Mouse (Mus musculus) intestine, embryonic 14.5 days (tissue): ENCODE measurements around the gene D130043K22Rik. TPM values are rescaled to one million over a fixed set of nuclear protein-coding genes. Genes with fewer than 3 reads are reported as not detected.

Experiments used
- ATAC-seq: fragments of 200-750 bp; cut with Nextera tagmentation; replicated peaks from 2 replicates; pipeline ENCODE4 v1.8.0; 2017; ENCODE audit warnings: low read depth, moderate number of reproducible peaks, moderate TSS enrichment, moderate library complexity; ENCODE audit not compliant: low FRiP score, low TSS enrichment
- DNase-seq: peaks from one replicate; pipeline ENCODE4 v3.0.0-alpha.2; 2018; ENCODE audit warnings: low spot score
- H3K27ac ChIP-seq: fragments of 300-500 bp; sonication (generic); 2 replicates; pipeline ENCODE4 v1.5.1; 2014; ENCODE audit warnings: low read depth, mild to moderate bottlenecking, control low read depth
- H3K27me3 ChIP-seq: fragments of 300-500 bp; sonication (generic); replicated peaks from 2 replicates; pipeline ENCODE4 v1.6.1; 2014; ENCODE audit warnings: low read length, control low read depth; ENCODE audit not compliant: control insufficient read depth, insufficient read depth
- H3K36me3 ChIP-seq: fragments of 300-500 bp; sonication (generic); 2 replicates; pipeline ENCODE4 v1.6.1; 2014; ENCODE audit warnings: low read length, control low read depth; ENCODE audit not compliant: control insufficient read depth, insufficient read depth
- H3K4me1 ChIP-seq: fragments of 300-500 bp; sonication (generic); replicated peaks from 2 replicates; pipeline ENCODE4 v1.6.1; 2014; ENCODE audit warnings: low read length, control low read depth, mixed read lengths; ENCODE audit not compliant: control insufficient read depth, insufficient read depth
- H3K4me2 ChIP-seq: fragments of 300-500 bp; sonication (generic); 2 replicates; pipeline ENCODE4 v1.6.1; 2014; ENCODE audit warnings: low read length
- H3K4me3 ChIP-seq: fragments of 300-500 bp; sonication (generic); 2 replicates; pipeline ENCODE4 v1.5.1; 2014; ENCODE audit warnings: low read depth, low read length, control low read depth, mixed read lengths
- H3K9ac ChIP-seq: fragments of 300-500 bp; sonication (generic); 2 replicates; pipeline ENCODE4 v1.6.1; 2014; ENCODE audit warnings: mild to moderate bottlenecking, low read length
- H3K9me3 ChIP-seq: fragments of 300-500 bp; sonication (generic); 2 replicates; pipeline ENCODE4 v1.6.1; 2016; ENCODE audit warnings: low read length, control low read depth; ENCODE audit not compliant: control insufficient read depth
- WGBS: fragments of 180-500 bp; shearing (Covaris S2); extraction: QIAGEN DNeasy Blood & Tissue Kit; methylation state at CpG from one replicate; pipeline ENCODE4 v1.1.7; 2014; 5-methylcytosine and 5-hydroxymethylcytosine counted together
- polyA plus RNA-seq: library from polyadenylated mRNA; unstranded; fragments of >200 nt; fragmentation: Nextera tagmentation; extraction: Ambion mirVana; gene quantifications from 2 replicates; pipeline ENCODE4 v1.2.1, GENCODE M21; 2014

The D130043K22Rik gene
- polyA plus RNA-seq, 1 experiment from 2014 or later: 0.74 TPM

- Histone ChIP-seq H3K36me3 (peaks cover 35% of the 10 kb centered on the region), H3K4me2 (peak overlapping the region; percentile 98), H3K9me3 (no peaks in the 10 kb centered on the region), H3K27ac (no peak overlapping the region), H3K9ac (peak overlapping the region; percentile 94), H3K27me3 (no peaks in the 10 kb centered on the region), H3K4me1 (peaks cover 19% of the 10 kb centered on the region), H3K4me3 (peak overlapping the region; percentile 90)
- 13% methylated on average over 2 of the region's 2 CpGs for WGBS
- no peak for ATAC-seq
- no peak for DNase-seq
Observed at GRCm38 (mm10) chr13:24803196-24803595, 41.7 kb upstream of the D130043K22Rik start.

DNA sequence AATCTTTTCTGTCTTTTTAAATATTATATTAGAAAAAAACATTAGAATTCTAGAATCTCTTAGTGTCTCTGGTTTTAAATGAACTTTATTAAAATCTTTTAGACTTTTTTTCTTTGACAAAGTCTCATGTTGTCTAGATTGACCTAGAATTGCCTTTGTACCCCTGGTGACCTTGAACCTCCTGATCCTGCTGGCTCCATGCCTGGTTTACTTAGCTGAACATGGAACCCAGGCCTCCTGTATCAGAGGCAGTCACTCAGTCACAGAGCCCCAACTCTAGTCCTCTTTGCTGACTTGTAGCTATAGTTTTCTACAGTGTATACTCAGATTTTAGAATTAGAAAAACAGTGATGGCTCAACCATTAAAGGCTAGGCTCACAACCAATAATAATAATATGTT is 38.9 kb upstream of the D130043K22Rik start:
- H3K4me3 ChIP-seq: no peak overlapping the region
- no peaks in the 10 kb centered on the region for H3K27me3 ChIP-seq
- DNase-seq (no peak), ATAC-seq (no peak)
- no peak overlapping the region for H3K9ac ChIP-seq
- H3K4me1 ChIP-seq: peaks cover 13% of the 10 kb centered on the region
- peaks cover 64% of the 10 kb centered on the region for H3K36me3 ChIP-seq
- H3K4me2 ChIP-seq: no peak overlapping the region
- no peaks in the 10 kb centered on the region for H3K9me3 ChIP-seq
- no peak overlapping the region for H3K27ac ChIP-seq

GRCm38 (mm10) chr13:24812521-24812920 is 32.4 kb upstream of the D130043K22Rik start:
- no peak overlapping the region for H3K4me2 ChIP-seq
- 92% methylated on average over 2 of the region's 2 CpGs for WGBS
- H3K27me3 ChIP-seq: no peaks in the 10 kb centered on the region
- no peaks in the 10 kb centered on the region for H3K9me3 ChIP-seq
- peaks cover 79% of the 10 kb centered on the region for H3K36me3 ChIP-seq
- no peak overlapping the region for H3K4me3 ChIP-seq
- DNase-seq (no peak), ATAC-seq (no peak)
- no peak overlapping the region for H3K27ac ChIP-seq
- H3K9ac ChIP-seq: no peak overlapping the region
- H3K4me1 ChIP-seq: no peaks in the 10 kb centered on the region

DNA sequence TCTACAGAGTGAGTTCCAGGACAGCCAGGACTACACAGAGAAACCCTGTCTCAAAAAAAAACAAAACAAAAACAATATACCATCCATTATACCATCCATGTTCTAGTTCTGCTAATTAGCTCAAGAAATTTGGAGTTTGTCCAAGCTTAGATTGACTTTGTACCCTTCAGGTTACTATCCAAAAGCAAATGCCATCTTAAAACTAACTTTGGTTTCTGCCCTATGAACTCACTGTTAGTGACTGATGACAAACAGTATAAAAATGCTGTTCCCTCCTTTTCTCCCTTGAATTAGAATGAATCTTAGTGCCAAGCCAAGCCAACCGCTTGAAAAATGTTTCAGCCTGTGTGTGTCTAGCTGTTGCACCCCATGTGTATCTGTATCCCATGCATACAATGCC is 30.3 kb upstream of the D130043K22Rik start:
- H3K9me3 ChIP-seq: no peaks in the 10 kb centered on the region
- DNase-seq (no peak), ATAC-seq (no peak)
- H3K9ac ChIP-seq: no peak overlapping the region
- peaks cover 66% of the 10 kb centered on the region for H3K36me3 ChIP-seq
- H3K27ac ChIP-seq: no peak overlapping the region
- H3K4me1 ChIP-seq: no peaks in the 10 kb centered on the region
- H3K27me3 ChIP-seq: no peaks in the 10 kb centered on the region
- WGBS: 83% methylated on average over 1 of the region's 1 CpGs
- no peak overlapping the region for H3K4me2 ChIP-seq
- no peak overlapping the region for H3K4me3 ChIP-seq

DNA sequence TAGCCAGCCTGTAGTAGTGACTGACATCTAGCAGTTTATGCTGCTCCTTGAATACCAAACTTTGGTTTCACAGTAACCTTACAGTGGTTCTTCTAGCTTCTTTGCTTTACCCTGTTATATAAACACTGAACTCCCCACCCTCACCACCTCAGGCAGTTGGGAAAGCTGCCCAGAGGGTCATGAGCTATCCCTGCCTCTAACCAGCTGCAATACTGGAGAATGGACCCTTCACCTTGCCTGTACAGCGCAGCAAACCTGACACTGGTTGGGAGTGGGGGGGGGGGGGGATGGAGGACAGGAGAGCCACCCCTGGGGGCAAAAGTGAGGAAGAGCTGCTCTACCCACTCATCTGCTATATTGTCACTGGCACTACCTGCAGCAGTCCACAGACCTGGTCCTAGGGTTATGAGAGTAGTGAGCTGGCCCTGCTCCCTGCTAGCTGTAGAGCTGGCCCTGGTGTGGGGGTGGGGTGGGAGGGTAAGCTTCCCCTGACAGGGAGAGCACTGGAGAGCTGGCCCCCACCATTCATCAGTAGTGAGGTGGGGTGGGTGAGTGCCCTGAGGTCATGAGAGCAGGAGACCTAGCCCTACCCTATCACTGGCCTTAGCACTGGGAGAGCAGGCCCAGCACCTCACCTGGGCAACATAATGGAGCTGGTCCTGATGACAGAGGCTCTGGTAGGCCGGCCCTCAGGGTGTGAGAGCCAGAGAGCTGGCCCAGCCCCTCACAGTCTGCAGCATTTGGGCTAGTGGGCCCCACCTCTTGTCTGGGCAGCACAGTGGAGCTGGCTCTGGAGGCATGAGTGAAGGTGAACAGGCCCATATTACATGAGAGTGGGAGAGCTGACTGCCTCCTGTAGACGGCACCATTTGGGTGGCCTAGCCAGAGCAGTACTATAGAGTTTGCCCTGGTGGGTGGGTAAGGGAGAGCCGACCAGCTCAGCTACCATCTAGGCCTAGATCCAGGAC is 28.5 kb upstream of the D130043K22Rik start:
- peak; percentile 76 for ATAC-seq
- Histone ChIP-seq H3K4me1 (no peaks in the 10 kb centered on the region), H3K27me3 (no peaks in the 10 kb centered on the region), H3K4me3 (no peak overlapping the region), H3K36me3 (peaks cover 48% of the 10 kb centered on the region), H3K4me2 (no peak overlapping the region), H3K9me3 (no peaks in the 10 kb centered on the region), H3K27ac (no peak overlapping the region; the same call in 1 of the 2 replicates), H3K9ac (no peak overlapping the region)
- WGBS: 54% methylated on average over 4 of the region's 4 CpGs
- DNase-seq: no peak

- H3K4me1 ChIP-seq: no peaks in the 10 kb centered on the region
- ATAC-seq (no peak), DNase-seq (no peak)
- no peaks in the 10 kb centered on the region for H3K9me3 ChIP-seq
- no peak overlapping the region for H3K4me2 ChIP-seq
- no peak overlapping the region for H3K9ac ChIP-seq
- peaks cover 13% of the 10 kb centered on the region for H3K36me3 ChIP-seq
- H3K27ac ChIP-seq: no peak overlapping the region
- H3K4me3 ChIP-seq: no peak overlapping the region
- no peaks in the 10 kb centered on the region for H3K27me3 ChIP-seq
- 64% methylated on average over 1 of the region's 1 CpGs for WGBS
Observed at GRCm38 (mm10) chr13:24819931-24820330, 25.0 kb upstream of the D130043K22Rik start.

DNA sequence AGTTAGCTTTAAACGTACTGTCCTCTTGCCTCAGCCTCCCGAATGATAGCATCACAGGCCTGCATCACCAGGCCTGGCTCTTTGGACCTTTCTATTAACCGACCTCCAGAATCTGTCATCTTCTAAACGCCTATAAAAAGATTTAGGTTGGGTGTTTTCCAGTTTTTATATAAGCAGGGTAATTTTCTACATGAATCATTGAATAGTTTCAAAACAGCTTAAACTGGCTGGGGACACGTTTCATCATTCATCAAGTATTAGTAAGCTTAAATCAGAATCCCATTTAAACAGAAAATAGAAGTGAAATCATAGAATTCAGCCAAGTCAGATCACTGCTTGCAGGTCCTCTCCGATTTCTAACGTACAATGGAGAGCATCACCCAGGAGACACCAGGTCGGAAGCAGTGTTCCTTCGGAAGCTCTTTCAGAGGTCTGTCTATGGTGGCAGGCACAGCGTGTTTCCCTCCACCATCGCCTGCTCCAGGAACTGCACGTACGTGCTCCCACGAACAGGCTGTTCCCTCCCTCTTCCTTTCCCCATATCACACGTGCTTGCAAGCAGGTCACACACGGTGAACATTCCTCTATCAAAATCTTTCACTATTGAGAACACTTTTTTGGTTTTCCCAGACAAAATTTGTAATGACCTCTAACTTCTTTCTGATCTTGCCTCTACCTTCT is 22.1 kb upstream of the D130043K22Rik start:
- Histone ChIP-seq H3K9ac (no peak overlapping the region), H3K4me2 (no peak overlapping the region), H3K27ac (no peak overlapping the region), H3K4me3 (no peak overlapping the region), H3K4me1 (no peaks in the 10 kb centered on the region), H3K36me3 (0 out of 2 replicates have a peak, but pooled peaks cover 8% of the 10 kb centered on the region), H3K27me3 (no peaks in the 10 kb centered on the region), H3K9me3 (no peaks in the 10 kb centered on the region)
- no peak for ATAC-seq
- 85% methylated on average over 16 of the region's 16 CpGs for WGBS
- no peak for DNase-seq

DNA sequence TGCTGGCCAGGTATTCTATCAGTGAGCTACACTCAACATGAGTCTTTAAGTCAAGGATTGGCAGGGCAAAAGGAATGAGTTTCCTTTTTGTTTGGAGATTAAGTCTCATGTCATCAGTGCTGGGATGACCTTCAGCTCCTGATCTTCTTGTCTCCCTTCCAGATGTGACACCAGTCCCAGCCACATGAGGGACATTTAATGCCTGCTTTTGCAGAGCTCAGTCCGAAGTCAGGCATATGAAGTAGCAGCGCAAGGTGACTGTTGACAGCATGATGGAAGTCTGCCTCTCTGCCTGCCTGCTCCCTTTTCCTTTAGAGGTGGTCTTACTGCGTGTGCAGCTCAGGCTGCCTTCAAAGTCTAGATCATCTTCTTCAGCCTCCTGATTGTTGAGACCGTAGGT is 20.3 kb upstream of the D130043K22Rik start:
- 89% methylated on average over 4 of the region's 4 CpGs for WGBS
- Histone ChIP-seq H3K4me1 (no peaks in the 10 kb centered on the region), H3K9ac (no peak overlapping the region), H3K4me3 (no peak overlapping the region), H3K27me3 (no peaks in the 10 kb centered on the region), H3K9me3 (no peaks in the 10 kb centered on the region), H3K36me3 (no peaks in the 10 kb centered on the region), H3K4me2 (no peak overlapping the region), H3K27ac (no peak overlapping the region)
- ATAC-seq: no peak
- no peak for DNase-seq
